Mouse (Mus musculus) bone marrow macrophage, adult 2 months (primary cell): ENCODE measurements around the gene Rrp1b.

Source experiments
- CTCF ChIP-seq: IDR thresholded peaks from 2 replicates; pipeline ENCODE4 v1.5.1; 2012; ENCODE audit warnings: low read depth, mild to moderate bottlenecking, low read length, moderate library complexity
- POLR2A ChIP-seq: IDR thresholded peaks from 2 replicates; pipeline ENCODE4 v1.6.1; 2012; ENCODE audit warnings: mild to moderate bottlenecking, low read depth, low read length, borderline replicate concordance

- TF ChIP-seq CTCF (no peak), POLR2A (no peak)
Observed at GRCm38 (mm10) chr17:32063654-32064053, 27.8 kb downstream of the Rrp1b start.
